Mouse (Mus musculus) neural tube, embryonic 14.5 days (tissue): ENCODE data around the gene Eif1ax. TPM values are rescaled to one million over a fixed set of nuclear protein-coding genes. Genes with fewer than 3 reads are reported as not detected.

ENCODE experiments used
- ATAC-seq: fragments of 200-750 bp; cut with Nextera tagmentation; 2 replicates; pipeline ENCODE4 v1.8.0; 2017; ENCODE audit warnings: low read depth, mild to moderate bottlenecking, moderate TSS enrichment, moderate library complexity
- H3K27ac ChIP-seq: fragments of 300-500 bp; sonication (generic); 2 replicates; pipeline ENCODE4 v1.5.1; 2014; ENCODE audit warnings: low read depth, mild to moderate bottlenecking, control low read depth, low read length, moderate library complexity, mixed read lengths
- H3K27me3 ChIP-seq: fragments of 300-500 bp; sonication (generic); 2 replicates; pipeline ENCODE4 v1.6.1; 2014; ENCODE audit warnings: low read length; ENCODE audit not compliant: control insufficient read depth, insufficient read depth
- H3K36me3 ChIP-seq: fragments of 300-500 bp; sonication (generic); 2 replicates; pipeline ENCODE4 v1.6.1; 2014; ENCODE audit warnings: low read length, mixed read lengths; ENCODE audit not compliant: control insufficient read depth, insufficient read depth
- H3K4me1 ChIP-seq: fragments of 300-500 bp; sonication (generic); 2 replicates; pipeline ENCODE4 v1.6.1; 2014; ENCODE audit warnings: low read length; ENCODE audit not compliant: control insufficient read depth, insufficient read depth
- H3K4me2 ChIP-seq: fragments of 300-500 bp; sonication (generic); 2 replicates; pipeline ENCODE4 v1.6.1; 2014; ENCODE audit warnings: mild to moderate bottlenecking, low read depth, low read length, control low read depth
- H3K4me3 ChIP-seq: fragments of 300-500 bp; sonication (generic); 2 replicates; pipeline ENCODE4 v1.5.1; 2014; ENCODE audit warnings: low read depth, low read length, control low read depth, mixed read lengths
- H3K9ac ChIP-seq: fragments of 300-500 bp; sonication (generic); replicated peaks from 2 replicates; pipeline ENCODE4 v1.6.1; 2014; ENCODE audit warnings: low read depth, mild to moderate bottlenecking, control low read depth, low read length, mixed read lengths
- H3K9me3 ChIP-seq: fragments of 300-500 bp; sonication (generic); 2 replicates; pipeline ENCODE4 v1.6.1; 2016; ENCODE audit warnings: low read length; ENCODE audit not compliant: control insufficient read depth
- WGBS: fragments of 180-500 bp; shearing (Covaris S2); extraction: QIAGEN DNeasy Blood & Tissue Kit; methylation state at CpG from one replicate; pipeline ENCODE4 v1.1.7; 2014; 5-methylcytosine and 5-hydroxymethylcytosine counted together
- polyA plus RNA-seq: library from polyadenylated mRNA; unstranded; fragments of >200 nt; fragmentation: Nextera tagmentation; extraction: Ambion mirVana; gene quantifications from 2 replicates; pipeline ENCODE4 v1.2.1, GENCODE M21; 2014

The Eif1ax gene
- 102 and 106 TPM in 2 replicates for polyA plus RNA-seq

GRCm38 (mm10) chrX:159371831-159372752 lies at the start of gene Eif1ax:
Gene Eif1ax, plus strand, starts transcription at chrX:159372178.
- Histone ChIP-seq H3K4me1 (no peaks in the 10 kb centered on the region), H3K9me3 (no peaks in the 10 kb centered on the region), H3K27me3 (no peaks in the 10 kb centered on the region), H3K9ac (peak within 1 kb of the TSS; percentile 61), H3K4me2 (peak within 1 kb of the TSS; percentile 51), H3K36me3 (no peaks in the 10 kb centered on the region), H3K27ac (peak within 1 kb of the TSS; percentile 66; the same call in 1 of the 2 replicates), H3K4me3 (peak within 1 kb of the TSS; percentile 56)
- ATAC-seq = peak; percentile 96
- WGBS = 22% methylated on average over 38 of the region's 76 CpGs

DNA sequence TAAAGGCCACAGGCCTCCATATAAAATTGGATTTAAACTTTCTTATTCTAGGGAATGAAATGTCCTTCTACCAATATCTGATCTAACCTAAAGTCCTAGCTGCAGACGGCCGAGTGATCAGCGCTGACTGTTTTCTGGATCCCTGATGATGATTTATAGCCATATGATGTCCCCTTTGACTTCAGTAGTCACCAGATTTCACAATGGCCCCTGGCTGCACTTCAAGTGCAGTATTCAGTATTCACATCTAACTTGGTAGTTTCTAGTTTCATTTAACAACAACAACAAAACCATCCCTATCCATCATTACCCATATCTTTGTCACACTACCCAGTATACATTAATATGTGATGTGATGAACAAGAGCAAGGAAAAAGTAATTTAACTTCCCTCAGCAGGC lies 7.5 kb upstream of the Eif1ax start:
- 72% methylated on average over 3 of the region's 3 CpGs for WGBS
- Histone ChIP-seq H3K27me3 (no peaks in the 10 kb centered on the region), H3K4me1 (no peaks in the 10 kb centered on the region), H3K4me2 (no peak overlapping the region), H3K36me3 (no peaks in the 10 kb centered on the region), H3K9me3 (no peaks in the 10 kb centered on the region), H3K9ac (no peak overlapping the region), H3K27ac (no peak overlapping the region), H3K4me3 (no peak overlapping the region)
- no peak for ATAC-seq

- H3K9me3 ChIP-seq = no peaks in the 10 kb centered on the region
- H3K4me1 ChIP-seq = no peaks in the 10 kb centered on the region
- WGBS = 15% methylated on average over 9 of the region's 9 CpGs
- no peaks in the 10 kb centered on the region for H3K27me3 ChIP-seq
- peak overlapping the region; percentile 51 for H3K4me2 ChIP-seq
- no peaks in the 10 kb centered on the region for H3K36me3 ChIP-seq
- ATAC-seq = peak; percentile 5; the same call in 1 of the 2 replicates
- H3K27ac ChIP-seq = no peak overlapping the region
- peak overlapping the region; percentile 61 for H3K9ac ChIP-seq
- H3K4me3 ChIP-seq = peak overlapping the region; percentile 56
These were observed 771 bp downstream of the Eif1ax start for GRCm38 (mm10) chrX:159372753-159373144.

DNA sequence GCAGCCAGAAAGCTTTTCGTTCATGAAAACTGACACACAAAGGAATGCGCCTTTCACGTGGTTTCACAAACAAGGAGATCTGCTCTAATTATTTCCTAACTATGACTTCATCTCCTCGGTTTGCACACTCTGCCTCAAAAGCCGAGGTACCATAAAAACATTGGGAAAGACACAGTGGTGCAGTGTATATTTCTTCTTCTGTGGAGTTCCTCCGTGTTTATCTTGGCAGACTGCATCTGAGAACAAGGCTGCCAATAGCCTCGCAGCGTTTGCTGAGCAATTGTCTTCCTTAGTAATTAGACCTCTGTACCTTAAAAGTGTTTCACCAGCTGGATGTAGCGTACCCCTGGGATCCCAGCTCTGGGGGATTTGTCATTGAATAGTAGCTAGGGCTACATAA lies 15.1 kb downstream of the Eif1ax start:
- H3K36me3 ChIP-seq = no peaks in the 10 kb centered on the region
- H3K4me1 ChIP-seq = no peaks in the 10 kb centered on the region
- no peak overlapping the region for H3K4me3 ChIP-seq
- H3K9ac ChIP-seq = no peak overlapping the region
- no peaks in the 10 kb centered on the region for H3K9me3 ChIP-seq
- no peaks in the 10 kb centered on the region for H3K27me3 ChIP-seq
- H3K27ac ChIP-seq = no peak overlapping the region
- no peak overlapping the region for H3K4me2 ChIP-seq
- WGBS = 72% methylated on average over 9 of the region's 9 CpGs
- ATAC-seq = no peak

GRCm38 (mm10) chrX:159388953-159389352 lies 17.0 kb downstream of the Eif1ax start:
- Histone ChIP-seq H3K27ac (no peak overlapping the region), H3K9ac (no peak overlapping the region), H3K27me3 (no peaks in the 10 kb centered on the region), H3K4me1 (no peaks in the 10 kb centered on the region), H3K9me3 (no peaks in the 10 kb centered on the region), H3K4me3 (no peak overlapping the region), H3K4me2 (no peak overlapping the region), H3K36me3 (no peaks in the 10 kb centered on the region)
- ATAC-seq = no peak

GRCm38 (mm10) chrX:159390347-159390962 lies 18.5 kb downstream of the Eif1ax start:
- no peaks in the 10 kb centered on the region for H3K27me3 ChIP-seq
- no peaks in the 10 kb centered on the region for H3K4me1 ChIP-seq
- H3K27ac ChIP-seq = no peak overlapping the region
- H3K4me3 ChIP-seq = no peak overlapping the region
- H3K36me3 ChIP-seq = no peaks in the 10 kb centered on the region
- no peak for ATAC-seq
- no peak overlapping the region for H3K4me2 ChIP-seq
- no peaks in the 10 kb centered on the region for H3K9me3 ChIP-seq
- 81% methylated on average over 6 of the region's 6 CpGs for WGBS
- no peak overlapping the region for H3K9ac ChIP-seq

- Histone ChIP-seq H3K4me2 (no peak overlapping the region), H3K36me3 (no peaks in the 10 kb centered on the region), H3K9me3 (no peaks in the 10 kb centered on the region), H3K9ac (no peak overlapping the region), H3K4me3 (no peak overlapping the region), H3K27ac (no peak overlapping the region), H3K27me3 (no peaks in the 10 kb centered on the region), H3K4me1 (no peaks in the 10 kb centered on the region)
- WGBS = 87% methylated on average over 3 of the region's 3 CpGs
- no peak for ATAC-seq
These were observed 19.3 kb downstream of the Eif1ax start for GRCm38 (mm10) chrX:159391239-159391638.

DNA sequence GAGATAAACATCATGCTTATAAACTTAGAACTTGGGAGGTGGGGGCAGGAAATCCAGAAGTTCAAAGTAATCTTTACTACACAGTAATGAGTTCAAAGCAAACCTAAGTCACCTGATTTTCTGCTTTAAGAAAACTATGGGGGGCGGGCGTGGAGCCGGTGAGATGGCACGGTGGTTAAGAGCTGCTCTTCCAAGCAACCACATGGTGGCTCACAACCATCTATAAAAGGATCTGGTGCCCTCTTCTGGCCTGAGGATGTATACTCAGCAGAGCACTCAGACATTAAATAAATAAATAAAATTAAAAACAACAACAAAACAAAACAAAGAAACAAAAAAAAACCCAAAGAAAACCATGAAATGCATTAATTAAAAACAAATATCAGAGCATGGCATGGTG lies 37.3 kb downstream of the Eif1ax start:
- Histone ChIP-seq H3K4me2 (no peak overlapping the region), H3K4me3 (no peak overlapping the region), H3K27me3 (no peaks in the 10 kb centered on the region; the same call in 1 of the 2 replicates), H3K27ac (no peak overlapping the region), H3K36me3 (no peaks in the 10 kb centered on the region), H3K4me1 (no peaks in the 10 kb centered on the region), H3K9ac (no peak overlapping the region), H3K9me3 (no peaks in the 10 kb centered on the region)
- whole genome bisulfite sequencing = 25% methylated on average over 4 of the region's 4 CpGs
- peak; percentile 68; the same call in 1 of the 2 replicates for ATAC-seq
